Mouse (Mus musculus): ENCODE measurements at regions not wholly inside any gene's neighbourhood (a gene's known extent, or its start where the extent isn't known, plus 50 kb on each side); places are given as distances from the start of the nearest gene placed in this dataset.

DNA sequence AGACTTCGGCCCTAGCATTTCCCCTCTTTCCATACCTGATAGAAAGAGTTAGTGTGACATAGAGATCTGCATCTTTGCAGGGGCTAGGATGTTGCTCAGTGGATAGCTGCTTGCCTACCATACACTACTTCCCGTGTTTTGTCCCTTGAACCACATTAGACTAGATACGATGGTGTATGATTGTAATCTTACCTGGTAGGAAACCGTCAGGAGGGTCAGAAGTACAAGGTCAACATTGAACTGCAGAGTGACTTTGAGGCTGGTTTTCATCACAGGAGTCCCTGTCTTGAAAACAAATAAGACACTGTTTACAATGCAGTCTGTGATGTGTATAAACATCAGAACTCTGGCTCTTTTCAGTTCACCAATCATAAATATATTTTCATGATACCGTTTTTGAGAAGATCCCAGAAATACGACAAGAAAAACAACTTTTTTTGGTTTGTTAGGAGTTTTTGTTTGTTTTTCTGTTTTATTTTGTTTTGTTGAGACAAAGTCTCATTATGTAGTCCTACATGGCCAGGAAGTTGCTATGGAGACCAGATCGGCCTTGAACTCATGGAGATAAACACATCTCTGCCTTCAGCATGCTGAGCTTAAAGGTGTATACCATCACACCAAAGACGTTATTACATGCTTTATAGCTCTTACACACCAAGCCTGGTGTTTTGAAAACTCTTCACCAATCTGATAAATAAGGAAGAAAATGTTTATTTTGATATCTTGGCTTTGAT is 81.2 kb upstream of the Dpyd start:
- TF ChIP-seq CTCF (conservative IDR thresholded peaks at IDR 0.05; ENCODE audit: low read length), result no peak
- no peak for TF ChIP-seq NANOG (IDR thresholded peaks at IDR 0.05; ENCODE audit: borderline replicate concordance, low read length)

Measured in E14TG2a.4 (cell line).